Mouse (Mus musculus) spleen, postnatal 4 days (tissue): ENCODE data around the gene Pde10a.

ENCODE experiments used
- DNase-seq, 2 experiments: peaks; one replicate each; pipeline ENCODE4 v3.0.0; 2022; ENCODE audit warnings: low spot score in 2 of 2

The Pde10a gene

DNA sequence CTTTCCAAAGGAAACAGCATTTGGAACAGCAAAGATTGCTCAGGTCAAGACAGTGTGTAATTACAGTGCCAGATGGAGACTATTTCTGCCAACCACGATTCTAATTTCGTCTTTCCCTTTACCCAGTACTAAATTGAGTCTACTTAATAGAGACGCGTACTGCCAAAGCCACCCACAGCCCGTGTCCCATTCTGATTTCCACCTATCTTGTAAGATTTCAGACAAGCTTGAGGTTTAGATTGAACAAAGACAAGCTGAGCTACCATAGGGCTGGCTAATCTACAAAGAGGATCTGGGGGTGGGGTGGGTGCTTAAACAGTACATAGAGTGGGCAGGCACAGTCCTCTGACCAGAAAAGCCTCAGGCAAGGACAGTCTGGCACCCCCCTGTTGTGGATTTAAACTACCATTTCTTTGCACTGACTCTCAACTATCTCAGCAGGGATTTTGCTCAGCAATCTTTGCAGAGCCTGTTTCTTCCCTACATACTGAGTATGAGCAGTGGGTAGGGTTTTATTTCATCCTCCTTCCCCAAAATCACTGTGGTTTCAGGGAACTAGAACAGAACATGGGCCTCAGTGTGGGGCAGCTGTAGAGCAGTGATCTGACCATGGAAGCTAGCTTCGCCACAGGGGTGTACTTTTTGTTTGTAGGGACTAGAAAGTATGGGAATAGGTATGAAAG is 507.3 kb downstream of the Pde10a start:
- DNase-seq = no peak

DNA sequence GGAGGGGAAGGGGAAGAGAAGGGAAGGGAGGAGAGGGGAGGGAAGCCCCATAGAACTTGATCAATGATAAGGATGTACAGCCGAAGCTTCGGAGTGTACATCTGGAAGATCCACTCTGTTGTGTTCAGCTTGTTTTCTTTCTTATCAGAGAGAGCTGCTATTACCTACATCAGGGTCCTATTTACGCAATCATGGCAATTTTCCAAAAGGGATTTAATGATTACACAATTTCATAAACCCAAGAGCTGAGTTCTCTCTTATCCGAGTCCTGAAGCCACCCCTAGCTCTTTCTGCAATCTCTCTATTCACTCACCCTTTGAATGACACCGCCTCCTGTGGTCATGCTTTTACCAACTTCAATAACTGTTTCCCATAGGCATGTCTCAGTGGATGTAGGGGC is 508.3 kb downstream of the Pde10a start:
- no peak for DNase-seq

DNA sequence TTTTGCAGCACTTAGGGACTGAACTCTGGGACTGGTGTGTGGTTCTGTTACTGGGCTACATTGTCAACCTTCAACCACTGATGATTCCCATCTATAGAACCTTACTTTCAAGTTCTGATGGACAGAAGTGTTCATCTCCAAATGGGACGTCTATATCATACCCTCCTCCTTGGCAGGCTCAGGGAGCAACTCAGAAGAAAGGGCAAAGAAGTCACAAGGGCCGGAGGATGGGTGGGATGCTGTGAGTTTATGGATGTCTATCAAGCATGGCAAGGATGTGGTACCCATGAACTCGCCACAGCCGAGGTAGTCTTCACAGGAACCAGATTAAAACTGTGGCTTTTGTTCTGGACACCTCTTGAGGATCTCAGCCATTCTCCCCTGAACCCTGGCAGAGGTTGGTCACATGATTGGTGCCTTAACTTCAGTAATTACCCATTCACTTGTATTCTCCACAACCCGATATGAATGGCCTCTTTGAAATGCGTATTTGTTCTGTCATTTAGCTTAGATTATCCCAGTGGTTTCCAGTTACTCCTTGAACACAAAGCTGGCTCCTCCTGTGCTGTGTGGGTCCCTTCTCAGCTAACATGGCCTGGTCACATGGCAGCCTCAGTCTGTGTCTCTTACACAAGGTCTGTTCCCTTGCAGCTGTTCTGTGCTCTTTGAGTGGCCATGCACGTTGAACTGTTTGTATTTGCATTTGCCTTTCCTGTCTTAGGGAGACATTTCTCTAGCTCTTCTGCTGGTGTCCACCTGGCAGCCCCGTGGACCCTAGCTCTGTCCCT is 510.6 kb downstream of the Pde10a start:
- no peak for DNase-seq
